Mouse (Mus musculus) hindbrain, embryonic 16.5 days (tissue): ENCODE results near the gene Qrfp. TPM values are rescaled to one million over a fixed set of nuclear protein-coding genes. Genes with fewer than 3 reads are reported as not detected.

Source experiments
- ATAC-seq: fragments of 200-750 bp; cut with Nextera tagmentation; 2 replicates; pipeline ENCODE4 v1.8.0; 2017; ENCODE audit warnings: moderate TSS enrichment, moderate library complexity
- H3K27ac ChIP-seq: fragments of 300-500 bp; sonication (generic); 2 replicates; pipeline ENCODE4 v1.5.1; 2014; ENCODE audit warnings: low read depth, mild to moderate bottlenecking, control low read depth, low read length, moderate library complexity
- H3K27me3 ChIP-seq: fragments of 300-500 bp; sonication (generic); replicated peaks from 2 replicates; pipeline ENCODE4 v1.6.1; 2014; ENCODE audit warnings: low read length; ENCODE audit not compliant: control insufficient read depth, insufficient read depth
- H3K36me3 ChIP-seq: fragments of 300-500 bp; sonication (generic); 2 replicates; pipeline ENCODE4 v1.6.1; 2014; ENCODE audit warnings: mild to moderate bottlenecking, low read length, moderate library complexity, mixed read lengths; ENCODE audit not compliant: control insufficient read depth, insufficient read depth
- H3K4me1 ChIP-seq: fragments of 300-500 bp; sonication (generic); 2 replicates; pipeline ENCODE4 v1.6.1; 2014; ENCODE audit warnings: low read depth, low read length; ENCODE audit not compliant: control insufficient read depth, insufficient read depth
- H3K4me2 ChIP-seq: fragments of 300-500 bp; sonication (generic); 2 replicates; pipeline ENCODE4 v1.6.1; 2014; ENCODE audit warnings: mild to moderate bottlenecking, low read length, control low read depth, moderate library complexity
- H3K4me3 ChIP-seq: fragments of 300-500 bp; sonication (generic); 2 replicates; pipeline ENCODE4 v1.5.1; 2014; ENCODE audit warnings: mild to moderate bottlenecking, low read length, control low read depth, moderate library complexity
- H3K9ac ChIP-seq: fragments of 300-500 bp; sonication (generic); 2 replicates; pipeline ENCODE4 v1.6.1; 2014; ENCODE audit warnings: low read depth, mild to moderate bottlenecking, control low read depth, low read length, moderate library complexity
- H3K9me3 ChIP-seq: fragments of 300-500 bp; sonication (generic); 2 replicates; pipeline ENCODE4 v1.6.1; 2014; ENCODE audit warnings: mild to moderate bottlenecking, low read length, moderate library complexity; ENCODE audit not compliant: control insufficient read depth
- WGBS: fragments of 180-500 bp; shearing (Covaris S2); extraction: QIAGEN DNeasy Blood & Tissue Kit; methylation state at CpG from one replicate; pipeline ENCODE4 v1.1.7; 2014; 5-methylcytosine and 5-hydroxymethylcytosine counted together
- polyA plus RNA-seq: library from polyadenylated mRNA; unstranded; fragments of >200 nt; fragmentation: Nextera tagmentation; extraction: Ambion mirVana; gene quantifications from 2 replicates; pipeline ENCODE4 v1.2.1, GENCODE M21; 2015

Gene Qrfp
- polyA plus RNA-seq, 1 experiment from 2014 or later = not detected

GRCm38 (mm10) chr2:31758966-31759365 is 51.4 kb downstream of the Qrfp start:
- H3K4me2 ChIP-seq = peak overlapping the region; percentile 85
- no peak overlapping the region for H3K4me3 ChIP-seq
- H3K9me3 ChIP-seq = peaks cover 3% of the 10 kb centered on the region; the same call in 1 of the 2 replicates
- H3K36me3 ChIP-seq = no peaks in the 10 kb centered on the region
- no peaks in the 10 kb centered on the region for H3K27me3 ChIP-seq
- H3K9ac ChIP-seq = no peak overlapping the region
- H3K4me1 ChIP-seq = peaks cover 44% of the 10 kb centered on the region
- ATAC-seq = no peak
- no peak overlapping the region for H3K27ac ChIP-seq
- WGBS = 91% methylated on average over 5 of the region's 5 CpGs

GRCm38 (mm10) chr2:31757472-31757871 is 52.9 kb downstream of the Qrfp start:
- Histone ChIP-seq H3K9ac (no peak overlapping the region), H3K36me3 (no peaks in the 10 kb centered on the region), H3K4me3 (no peak overlapping the region), H3K4me2 (no peak overlapping the region), H3K4me1 (peaks cover 35% of the 10 kb centered on the region), H3K27ac (peak overlapping the region; percentile 8; the same call in 1 of the 2 replicates), H3K9me3 (peaks cover 5% of the 10 kb centered on the region; the same call in 1 of the 2 replicates), H3K27me3 (no peaks in the 10 kb centered on the region)
- ATAC-seq = no peak

Other genes with a start within 250 kb of the Qrfp start
- 42.8 and 44.2 TPM in 2 replicates for gene Fubp3, start 237.9 kb downstream of the Qrfp start, polyA plus RNA-seq
- gene Prdm12, start 170.5 kb downstream of the Qrfp start, polyA plus RNA-seq = 0.20 and 0.34 TPM in 2 replicates
- gene Exosc2, start 139.9 kb downstream of the Qrfp start, polyA plus RNA-seq = 38.2 and 38.9 TPM in 2 replicates
- 13.2 and 18.2 TPM in 2 replicates for gene Abl1, start 122.2 kb downstream of the Qrfp start, polyA plus RNA-seq
- gene Fibcd1, start 35.4 kb upstream of the Qrfp start, polyA plus RNA-seq = 7.1 and 8.6 TPM in 2 replicates
- gene Lamc3, start 76.7 kb upstream of the Qrfp start, polyA plus RNA-seq = 3.2 and 5.8 TPM in 2 replicates
- 23.0 and 23.3 TPM in 2 replicates for gene Aif1l, start 139.6 kb upstream of the Qrfp start, polyA plus RNA-seq
- 51.7 and 54.7 TPM in 2 replicates for gene Nup214, start 163.9 kb upstream of the Qrfp start, polyA plus RNA-seq